Mouse (Mus musculus): ENCODE measurements around the gene Il5ra.

Gene Il5ra

DNA sequence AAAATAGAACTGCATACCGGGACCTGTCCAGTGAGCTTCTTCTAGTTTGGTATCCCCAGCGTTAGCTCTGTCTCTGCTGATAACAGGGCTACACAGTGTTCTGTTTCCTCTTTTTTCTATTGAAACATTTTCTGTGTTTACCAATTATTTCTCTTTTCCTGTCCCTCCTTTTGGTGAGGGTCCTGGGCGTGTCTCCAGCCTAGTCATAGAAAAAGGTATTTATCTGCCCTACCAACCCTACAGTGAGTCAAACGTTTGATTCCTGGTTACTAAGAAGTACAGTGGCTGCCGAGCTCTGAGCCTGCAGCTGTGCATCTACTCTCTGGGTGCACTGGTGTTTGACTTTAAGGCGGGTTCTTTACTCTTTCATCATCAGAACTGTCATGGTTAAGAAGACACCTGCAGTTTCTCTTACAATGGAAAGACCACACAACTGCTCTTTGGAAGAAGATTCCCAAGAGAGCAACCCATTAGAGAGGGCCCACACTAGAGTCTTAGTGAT is at the start of gene Il5ra:
Gene Il5ra (minus strand): TSS at position 151 of the 502 bp plus-strand sequence.
- no peak for DNase-seq

DNA sequence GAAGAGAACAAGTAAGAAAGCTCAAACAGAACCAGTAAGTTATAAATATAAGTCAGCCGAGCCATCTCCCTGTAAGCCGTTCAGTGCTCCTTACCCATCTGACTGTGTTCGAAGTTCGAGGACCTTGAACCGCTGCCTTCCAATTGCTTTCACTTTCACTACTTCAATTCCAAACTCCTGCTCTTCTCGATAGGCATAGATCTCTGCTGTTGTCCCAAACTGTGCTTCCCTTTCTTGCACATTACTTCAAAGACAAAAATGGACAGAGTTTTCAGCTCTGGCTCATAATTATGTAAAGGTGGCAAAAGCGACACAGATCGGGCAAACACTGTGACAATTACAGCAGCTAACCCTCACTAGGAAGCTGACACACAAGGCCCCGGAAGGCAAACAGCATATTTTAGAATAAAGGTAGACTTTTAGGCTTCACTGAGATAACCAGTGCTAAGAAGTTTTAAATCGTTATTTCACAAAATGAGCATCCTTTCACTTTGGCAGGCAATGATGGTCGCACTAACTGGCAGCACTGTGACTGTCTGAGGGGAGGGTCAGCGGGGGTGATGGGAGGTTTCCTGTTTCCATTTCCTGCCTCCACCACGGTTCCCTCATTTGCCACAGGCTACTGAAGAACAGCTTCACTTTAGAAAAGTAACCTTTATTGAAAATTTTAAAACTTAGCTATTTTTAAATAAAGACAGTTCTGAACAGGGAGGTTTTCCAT is 45.4 kb upstream of the Il5ra start:
- no peak for DNase-seq

DNA sequence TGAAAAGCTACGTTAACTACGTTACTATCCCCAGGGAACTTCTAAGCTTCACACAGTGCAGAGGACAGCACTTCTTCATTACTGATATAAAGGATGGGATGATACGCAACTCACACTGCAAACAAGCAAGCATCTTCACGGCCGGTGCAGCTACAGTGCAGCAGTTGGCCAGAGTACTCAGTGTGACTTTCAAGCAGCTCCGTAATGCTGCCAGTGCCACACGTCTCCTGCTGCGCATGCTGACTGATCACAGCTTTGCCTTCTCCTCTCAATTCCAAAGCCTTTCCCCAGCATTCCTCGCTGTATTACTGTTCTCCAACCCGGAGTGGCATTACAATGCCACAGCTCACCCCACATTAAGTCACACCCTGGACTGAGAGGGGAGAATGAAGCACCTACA is 44.8 kb upstream of the Il5ra start:
- DNase-seq: no peak

DNA sequence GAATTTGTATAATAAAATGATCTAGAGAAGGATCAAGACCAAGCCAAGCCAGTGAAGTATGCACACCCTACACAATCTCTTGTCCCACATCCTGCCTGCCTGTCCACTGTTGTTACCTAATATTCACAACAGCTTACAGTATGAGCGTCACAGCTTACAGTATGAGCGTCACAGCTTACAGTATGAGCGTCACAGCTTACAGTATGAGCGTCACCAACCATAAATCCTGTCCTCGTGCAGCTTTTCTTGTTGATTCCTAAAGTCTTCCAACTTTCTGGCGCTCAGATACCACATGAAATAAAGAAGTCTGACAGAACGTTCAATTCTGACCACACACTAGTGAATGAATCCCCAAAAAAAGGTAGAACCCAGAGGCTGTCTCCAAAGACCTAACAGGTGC is 44.3 kb upstream of the Il5ra start:
- no peak for DNase-seq

DNA sequence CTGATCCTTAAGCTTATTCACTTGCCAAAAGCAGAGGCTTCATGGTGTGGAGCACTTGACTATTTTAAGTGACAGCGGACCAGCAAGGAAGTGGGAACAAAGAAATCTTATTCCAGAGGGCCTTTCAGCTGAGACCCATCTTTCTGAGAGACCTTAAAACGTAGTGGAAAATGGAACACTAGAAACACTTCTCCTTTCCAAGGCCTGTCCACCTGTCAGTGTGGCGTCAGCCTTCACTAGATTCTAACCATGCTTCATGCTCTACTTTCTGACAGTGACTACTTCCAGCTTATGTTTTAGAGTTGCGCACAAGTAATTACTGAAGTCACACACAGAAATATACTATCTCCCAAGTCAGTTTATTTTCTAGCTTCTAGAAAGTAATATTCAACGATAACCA is 43.6 kb upstream of the Il5ra start:
- DNase-seq: no peak

DNA sequence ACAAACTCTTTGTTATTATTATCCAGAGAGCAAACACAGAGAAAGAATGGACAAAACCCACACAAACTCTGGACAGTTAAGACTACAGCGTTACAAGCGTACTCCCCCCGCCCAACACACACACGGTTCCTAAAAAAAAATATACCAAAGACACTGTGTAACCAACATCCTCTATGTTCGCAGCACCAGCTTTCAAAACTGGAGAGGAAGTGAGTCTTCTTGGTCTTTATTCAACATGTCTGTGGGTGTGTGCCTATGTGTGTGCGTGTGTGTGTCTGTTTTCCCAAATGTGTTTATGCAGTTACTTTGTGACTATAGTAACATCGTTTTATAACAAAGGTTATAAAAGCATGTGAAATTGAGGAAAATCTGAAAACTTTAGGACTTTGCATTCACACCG is 42.6 kb upstream of the Il5ra start:
- no peak for DNase-seq

DNA sequence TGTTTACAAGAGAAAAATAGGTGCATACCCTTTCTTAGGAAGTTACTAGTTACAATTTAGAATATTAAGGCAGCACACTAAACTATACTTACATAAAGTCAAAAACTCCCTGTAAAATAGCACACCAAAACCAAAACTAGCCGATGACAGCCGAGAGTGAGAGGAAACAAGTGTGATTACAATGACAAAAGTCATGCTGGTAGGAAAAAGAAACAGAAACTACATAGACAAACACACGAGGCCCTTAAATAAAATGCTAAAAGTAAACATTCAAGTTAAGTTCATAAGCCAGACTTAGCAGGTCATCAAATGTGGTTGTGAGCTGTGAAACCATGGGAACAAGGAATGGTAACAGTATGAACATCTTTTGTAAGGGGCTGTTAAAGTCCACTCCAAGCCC is 38.3 kb upstream of the Il5ra start:
- no peak for DNase-seq

DNA sequence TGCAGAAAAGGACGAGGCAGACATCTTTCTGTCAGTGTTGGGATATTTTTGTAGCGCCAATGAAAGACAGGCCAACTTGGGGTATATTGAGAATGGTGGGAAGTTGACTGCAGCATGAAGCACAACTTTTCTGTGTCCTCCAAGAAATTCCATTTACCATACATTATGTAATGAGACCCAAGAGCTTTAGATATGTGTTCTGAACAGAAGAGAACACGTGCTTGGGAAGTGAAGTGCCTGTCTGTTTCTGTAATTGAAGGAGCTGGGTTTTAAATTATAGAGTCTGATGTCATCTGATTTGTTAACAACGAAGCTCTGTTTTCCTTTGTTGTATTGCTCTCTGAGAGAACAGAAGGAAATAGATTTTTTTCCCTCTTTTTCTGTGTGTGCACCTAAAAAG is 21.2 kb upstream of the Il5ra start:
- no peak for DNase-seq

DNA sequence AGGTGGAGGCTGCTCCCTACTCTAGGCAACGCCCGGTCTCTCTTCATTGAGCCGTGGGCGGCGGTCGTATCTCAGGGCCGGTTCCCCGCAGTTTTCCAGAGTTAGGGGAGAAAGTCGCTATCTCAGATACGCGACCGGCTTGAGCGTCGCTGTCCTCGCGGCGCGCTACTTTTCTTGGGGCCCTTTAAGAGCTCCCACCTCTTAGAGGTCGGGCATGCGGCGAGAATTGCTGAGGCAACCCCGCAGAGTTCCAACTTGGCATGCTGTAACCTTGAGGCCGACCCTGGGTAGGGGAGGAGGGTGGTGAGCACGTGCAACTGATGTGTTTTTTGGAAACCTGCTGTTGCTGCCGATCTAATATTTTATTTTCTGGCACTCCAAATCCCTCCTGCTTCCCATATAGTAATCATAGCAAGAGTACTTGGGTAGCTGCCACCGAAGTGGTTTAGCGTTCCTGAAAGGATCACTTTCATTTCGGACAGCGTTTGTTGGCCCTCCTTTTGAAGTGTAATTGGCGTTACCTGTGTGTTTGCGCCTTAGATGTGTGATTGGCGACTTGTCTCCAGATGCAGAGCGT is 20.5 kb upstream of the Il5ra start:
- DNase-seq: no peak

DNA sequence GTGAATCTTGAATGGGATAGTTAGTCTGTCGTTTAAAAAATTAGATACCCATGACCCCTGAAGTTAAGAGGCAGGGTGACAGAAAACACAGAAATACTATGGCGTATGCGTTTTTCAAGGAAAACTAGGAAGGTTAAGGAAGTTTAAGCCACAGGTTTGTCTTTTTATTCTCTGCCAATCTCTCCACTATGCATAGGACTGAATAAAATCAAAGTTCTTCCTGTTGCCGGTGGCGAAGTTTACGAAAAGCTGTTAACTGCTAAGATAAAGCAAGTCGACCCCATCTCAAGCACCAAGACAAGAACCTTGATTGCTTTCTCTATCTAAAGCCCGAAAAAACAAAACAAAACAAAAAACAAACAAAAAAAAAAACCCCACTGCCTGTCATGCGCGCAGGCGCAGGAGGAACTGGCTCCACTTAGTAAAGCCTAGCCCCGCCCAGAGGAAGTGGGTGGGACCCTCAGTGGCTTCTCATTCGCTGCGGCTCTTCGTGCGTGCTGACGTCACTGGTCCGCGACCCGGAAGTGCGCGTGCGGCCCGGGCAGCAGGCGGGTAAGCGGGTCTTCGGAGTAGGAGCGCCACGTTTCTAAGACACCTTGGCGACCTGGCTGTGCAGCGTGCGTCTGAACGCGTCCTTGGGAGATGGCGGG is 19.9 kb upstream of the Il5ra start, which contains the start of gene Trnt1:
Gene Trnt1 (plus strand): TSS at position 481 of the 650 bp plus-strand sequence.
- DNase-seq: peak; percentile 99

DNA sequence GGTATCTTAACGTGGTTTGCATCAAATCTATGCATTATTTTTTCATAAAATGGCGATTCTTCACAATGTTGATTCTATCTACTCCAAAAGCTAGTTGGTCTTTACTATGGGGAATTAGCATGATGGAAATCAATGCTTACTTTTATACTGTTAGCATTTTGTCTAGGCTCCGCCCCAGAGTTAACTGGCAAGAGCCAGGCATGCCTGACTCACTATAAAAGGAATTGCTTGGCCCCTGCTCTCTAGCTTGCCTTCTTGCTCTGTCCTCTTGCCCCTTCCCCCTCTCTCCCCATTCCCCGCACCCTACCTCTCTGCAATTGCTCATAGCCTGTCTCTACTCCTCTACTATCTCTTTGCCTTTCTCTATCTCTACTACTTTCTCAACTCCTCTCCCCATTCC is 17.9 kb upstream of the Il5ra start:
- no peak for DNase-seq

DNA sequence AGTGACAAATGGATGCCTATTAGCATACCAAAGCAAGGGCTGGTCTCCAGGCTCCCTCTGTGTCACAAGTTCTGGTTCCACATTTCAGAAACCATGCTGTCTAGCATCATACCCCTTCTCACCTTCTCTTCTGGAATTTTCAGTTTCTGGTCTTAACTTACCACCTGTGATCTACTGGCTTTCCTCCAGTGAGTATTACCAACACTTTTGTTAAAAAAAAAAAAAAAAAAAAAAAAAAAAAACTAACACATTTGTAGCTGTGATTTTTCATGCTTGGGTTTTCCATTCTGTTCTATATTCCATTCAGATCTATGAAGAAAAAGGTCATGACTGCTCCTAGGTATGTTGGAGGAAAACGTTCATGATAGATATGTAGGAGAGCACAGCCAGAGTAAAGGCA is 17.1 kb upstream of the Il5ra start:
- DNase-seq: no peak

DNA sequence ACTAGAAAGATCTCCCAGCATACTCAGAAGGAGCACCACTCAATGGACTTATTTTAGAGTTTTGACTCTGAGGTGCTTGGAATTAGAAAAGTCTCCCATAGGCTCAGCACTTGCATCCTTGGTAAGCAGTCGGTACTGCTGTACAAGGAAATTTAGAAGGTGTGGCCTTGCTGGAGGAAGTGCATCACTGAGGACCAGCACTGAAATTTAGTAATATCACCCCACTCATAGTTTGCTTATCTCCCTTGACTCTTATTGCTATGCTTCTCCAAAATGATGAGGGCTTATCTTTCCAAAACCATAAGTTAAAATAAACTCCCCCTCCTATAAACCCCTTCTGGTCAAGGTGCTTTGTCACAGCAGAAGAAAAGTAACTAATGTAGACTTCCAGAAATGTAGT is 12.6 kb upstream of the Il5ra start:
- no peak for DNase-seq

DNA sequence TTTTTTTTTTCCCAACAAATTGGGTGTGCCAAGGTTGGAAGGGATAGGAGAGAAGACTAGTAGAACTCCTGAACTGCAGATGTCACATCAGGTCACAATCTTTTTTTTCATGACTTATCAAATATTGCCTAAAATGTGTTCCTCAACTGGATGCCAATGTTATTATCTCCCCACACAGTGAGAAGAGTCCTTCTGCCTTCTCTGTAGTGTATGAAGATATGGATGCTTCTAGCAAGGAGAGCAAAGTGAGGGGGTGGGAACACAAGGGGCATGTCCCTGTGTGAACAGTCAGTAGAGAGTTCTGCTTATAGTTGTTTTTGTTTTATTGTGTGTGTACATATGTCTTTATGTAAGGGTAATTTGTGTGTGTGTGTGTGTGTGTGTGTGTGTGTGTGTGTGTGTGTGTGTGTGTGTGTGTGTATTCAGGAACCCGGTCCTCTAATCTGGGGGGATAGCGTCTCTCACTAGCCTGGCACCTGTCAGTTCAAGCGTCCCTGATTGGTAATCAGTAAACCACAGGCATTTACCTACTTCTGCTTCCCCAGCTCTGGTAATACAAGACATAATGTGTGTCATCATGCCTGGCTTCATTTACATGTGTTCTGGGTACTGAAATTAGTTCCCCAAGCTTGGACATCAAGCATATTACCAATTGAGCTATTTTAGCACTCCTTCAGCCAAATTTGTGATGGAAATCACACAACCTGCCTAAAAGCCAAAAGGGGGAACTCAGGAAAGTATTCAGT is 11.8 kb upstream of the Il5ra start:
- no peak for DNase-seq

DNA sequence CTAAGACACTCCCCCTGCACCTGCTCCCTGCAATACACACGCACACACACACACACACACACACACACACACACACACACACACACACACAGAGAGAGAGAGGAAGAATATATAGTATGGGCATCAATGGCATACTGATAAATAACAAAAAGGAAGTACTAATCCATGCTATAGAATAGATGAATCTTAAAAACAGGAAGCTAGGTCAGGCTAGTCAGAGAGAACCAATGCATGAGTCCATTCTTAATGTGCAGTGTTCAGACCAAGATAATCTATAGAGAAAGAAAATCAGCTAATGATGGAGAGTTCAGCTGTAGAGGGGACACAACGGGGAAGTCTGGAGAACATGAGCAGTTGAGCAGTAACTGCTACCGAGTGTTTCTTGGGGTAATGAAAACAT is 9.5 kb upstream of the Il5ra start:
- DNase-seq: no peak

DNA sequence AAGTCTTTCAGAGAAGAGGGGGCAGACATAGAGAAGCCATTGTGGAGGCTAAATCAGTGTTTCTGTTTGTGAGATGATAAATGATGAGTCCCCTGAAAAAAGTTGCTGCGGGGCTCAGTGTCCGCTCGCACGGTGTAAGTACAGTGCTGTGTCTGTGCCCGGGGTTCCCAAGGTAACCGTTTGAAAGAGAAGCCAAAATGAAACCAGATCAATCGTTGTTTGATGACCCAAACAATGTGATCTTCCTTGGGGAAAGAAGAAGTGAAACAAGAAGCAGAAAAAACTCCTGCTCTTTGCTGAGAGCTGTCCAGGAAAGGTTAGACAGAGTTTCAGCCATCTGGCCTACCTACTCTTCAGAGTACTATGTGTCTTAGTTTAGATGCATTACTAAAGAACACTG is 1.5 kb upstream of the Il5ra start:
- DNase-seq: no peak

DNA sequence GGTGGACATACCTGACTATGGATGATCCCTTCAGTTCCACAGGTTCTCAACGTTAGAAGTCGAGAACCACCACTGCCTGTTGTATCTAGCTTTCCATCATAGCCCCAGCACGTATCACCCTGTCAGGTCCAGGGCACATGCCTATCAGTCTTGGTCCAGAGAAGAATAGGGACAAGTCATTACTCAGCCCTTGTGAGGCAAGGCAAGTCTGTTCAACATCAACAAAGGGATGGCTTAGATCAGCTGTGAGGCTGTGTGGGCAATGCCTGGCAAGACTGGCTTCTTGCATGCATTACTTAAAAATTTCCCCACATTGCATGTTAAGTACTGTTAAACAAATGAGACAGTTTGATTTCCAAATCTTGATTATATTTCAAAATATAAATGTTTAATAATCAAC is 1.0 kb downstream of the Il5ra start:
- no peak for DNase-seq

DNA sequence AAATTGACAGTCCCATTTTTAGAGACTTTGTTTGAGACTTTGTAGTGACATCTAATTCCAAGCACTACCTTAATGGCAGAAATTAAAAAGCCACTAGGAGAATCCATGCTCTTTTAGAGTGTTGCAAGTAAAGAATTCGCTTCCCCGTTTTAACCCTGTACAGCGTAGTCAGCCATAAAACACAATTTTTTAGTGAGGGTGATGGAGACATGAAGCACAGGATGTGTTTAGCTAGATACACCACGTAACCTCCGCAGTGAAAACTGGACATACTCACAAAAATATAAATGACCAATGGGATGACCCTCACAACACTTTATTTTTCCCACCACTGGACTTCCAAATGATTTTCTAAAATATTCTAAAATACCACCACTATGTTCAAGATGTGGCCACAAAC is 1.6 kb downstream of the Il5ra start:
- no peak for DNase-seq

DNA sequence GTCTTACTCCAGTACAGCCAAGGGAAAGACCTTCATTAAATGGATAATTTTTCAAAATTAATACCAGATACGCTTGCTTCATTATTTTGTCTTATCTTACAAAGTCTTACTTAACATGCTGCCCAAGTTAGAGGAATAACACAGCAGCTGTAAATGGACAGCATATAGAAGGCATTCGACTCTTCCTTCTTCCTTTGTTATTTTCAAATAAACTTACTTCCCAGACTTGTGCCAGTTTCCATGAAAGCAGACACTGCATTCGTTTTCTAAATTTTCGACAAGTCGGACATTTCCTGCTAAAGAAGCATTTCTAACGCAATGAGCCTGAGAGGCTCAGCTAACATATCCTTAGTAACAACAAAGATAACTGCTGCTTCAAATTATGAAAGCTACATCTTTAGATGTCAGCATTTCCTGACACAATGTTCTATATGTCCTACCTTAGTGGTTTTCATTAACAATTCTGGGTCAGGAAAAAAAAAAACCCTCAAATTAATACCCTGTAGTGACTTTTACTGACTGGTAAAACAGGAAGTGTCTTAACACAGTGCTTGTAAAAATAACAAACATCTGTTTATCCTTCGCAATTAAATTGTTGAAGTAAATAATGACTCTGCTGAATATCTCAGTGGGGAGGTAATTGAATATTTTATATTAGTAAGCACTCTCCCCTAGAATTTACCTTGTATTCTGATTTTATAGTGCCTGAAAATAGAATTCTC is 3.0 kb downstream of the Il5ra start:
- DNase-seq: no peak

DNA sequence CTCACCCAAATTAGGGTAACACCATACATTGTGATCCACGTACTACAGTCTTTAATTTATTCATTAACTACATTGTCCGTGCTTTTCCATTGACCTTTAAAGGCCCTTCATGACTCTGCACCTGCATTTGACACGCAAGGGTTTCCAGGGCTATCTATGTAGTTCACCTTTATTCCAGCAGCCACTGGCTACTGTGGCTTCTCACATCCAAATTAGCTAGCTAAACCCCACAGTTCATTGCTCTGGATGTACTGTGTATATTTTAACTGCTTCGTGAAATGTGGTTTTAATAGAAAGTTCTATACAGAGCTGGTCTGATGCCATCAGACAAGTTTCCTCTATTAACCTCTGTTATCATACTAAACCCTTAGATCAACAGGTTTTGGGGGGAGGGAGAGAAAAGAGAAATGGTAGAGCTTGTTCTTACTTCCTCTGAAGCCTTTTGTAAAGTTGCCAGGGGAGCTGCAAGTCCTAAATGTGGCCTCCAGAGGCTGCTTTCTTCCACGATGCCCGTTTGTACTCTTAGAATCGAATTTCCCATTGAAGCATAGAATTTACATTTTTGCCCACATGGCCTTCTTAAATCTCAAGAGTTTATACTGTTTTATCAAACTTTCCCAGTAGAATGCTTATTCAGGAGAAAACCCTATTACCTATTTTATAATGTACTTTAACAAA is 5.1 kb downstream of the Il5ra start:
- DNase-seq: no peak

DNA sequence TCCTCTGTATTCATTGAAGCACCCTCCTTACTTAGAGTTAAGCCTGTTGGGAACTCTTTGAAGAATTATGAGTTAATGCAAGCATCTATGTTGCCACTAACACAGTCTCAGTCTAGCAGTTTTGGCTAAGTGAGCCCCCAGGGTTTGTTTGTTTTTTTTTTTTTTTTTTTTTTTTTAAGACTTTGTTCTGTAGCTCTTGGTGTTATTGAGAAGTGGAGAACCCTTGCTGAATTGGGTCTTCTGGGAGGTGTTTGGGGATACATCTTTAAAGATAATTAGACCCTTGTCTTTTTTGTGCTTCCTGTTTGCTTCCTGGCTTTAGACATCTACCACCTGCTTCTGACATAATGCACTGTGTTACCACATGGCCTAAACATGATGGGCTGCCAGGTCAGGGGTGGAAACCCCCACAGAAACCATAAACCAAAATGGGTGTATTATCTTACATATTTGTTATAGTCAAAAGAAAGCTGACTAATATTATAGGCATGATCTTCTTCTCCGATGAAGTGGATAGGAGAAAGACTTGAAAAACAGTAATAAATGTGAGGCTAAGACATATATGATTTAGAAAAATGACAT is 8.5 kb downstream of the Il5ra start:
- no peak for DNase-seq

DNA sequence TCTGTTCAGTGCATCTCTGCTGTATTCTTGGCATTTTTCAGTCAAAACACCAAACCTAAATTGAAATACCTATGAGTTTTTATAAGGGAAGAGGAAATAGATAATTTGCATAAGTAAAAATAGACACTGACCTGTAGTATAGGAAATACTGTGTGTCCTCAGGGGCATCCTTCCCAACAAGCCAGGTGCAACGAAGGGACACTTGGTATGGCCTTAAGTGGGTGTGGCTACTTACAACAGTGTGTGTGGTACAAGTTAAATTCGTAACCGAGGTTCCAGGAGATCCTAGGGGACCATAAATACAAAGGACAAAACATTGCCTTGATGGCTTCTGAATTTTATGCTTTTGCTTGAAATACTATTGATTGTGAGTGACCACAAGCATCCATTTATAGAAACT is 10.6 kb downstream of the Il5ra start:
- no peak for DNase-seq

Measured in lung, postnatal 14 days (tissue).